Mouse (Mus musculus) activated CD4-positive, CD25-positive, alpha-beta regulatory T cell, adult 4 months (primary cell): ENCODE data around the gene Mars. TPM values are rescaled to one million over a fixed set of nuclear protein-coding genes. Genes with fewer than 3 reads are reported as not detected.

Experiments used
- ATAC-seq: one replicate; pipeline ENCODE4 v1.8.0; 2017
- polyA plus RNA-seq, 2 experiments: library from polyadenylated mRNA; unstranded; fragments of 100-300 nt; shearing (Covaris generic); gene quantifications; one replicate each; pipeline ENCODE4 v1.2.1; 2017

Gene Mars
- polyA plus RNA-seq, 2 experiments from 2014 or later, result 21.6 to 21.9 TPM

GRCm38 (mm10) chr10:127261706-127262547, 49.7 kb downstream of the Mars start:
- ATAC-seq, result no peak

- no peak for ATAC-seq
These were observed 53.1 kb downstream of the Mars start for GRCm38 (mm10) chr10:127258489-127258888.

GRCm38 (mm10) chr10:127257790-127258189, 53.8 kb downstream of the Mars start:
- ATAC-seq, result no peak

- ATAC-seq, result no peak
These were observed 55.8 kb downstream of the Mars start for GRCm38 (mm10) chr10:127255625-127256345.

GRCm38 (mm10) chr10:127250810-127251209, 60.8 kb downstream of the Mars start:
- ATAC-seq, result no peak

Other genes with a start within 250 kb of the Mars start
- 100 to 1,000 TPM; 304 to 317 TPM for gene Cdk4, start 248.3 kb downstream of the Mars start, polyA plus RNA-seq
- 100 to 1,000 TPM in 1 of 2 experiments, 10 to 100 TPM in 1; 99.2 to 103 TPM for gene Tspan31, start 241.5 kb downstream of the Mars start, polyA plus RNA-seq
- 10 to 100 TPM; 20.4 to 29.9 TPM for gene Agap2, start 236.5 kb downstream of the Mars start, polyA plus RNA-seq
- gene Os9, start 190.7 kb downstream of the Mars start, polyA plus RNA-seq, result 10 to 100 TPM; 51.3 to 75.5 TPM
- 100 to 1,000 TPM; 152 to 209 TPM for gene B4galnt1, start 146.6 kb downstream of the Mars start, polyA plus RNA-seq
- gene Slc26a10, start 131.1 kb downstream of the Mars start, polyA plus RNA-seq, result 1 to 10 TPM; 2.5 to 2.7 TPM
- gene Arhgef25, start 121.7 kb downstream of the Mars start, polyA plus RNA-seq, result not detected
- 10 to 100 TPM; 40.6 to 42.9 TPM for gene Dtx3, start 116.1 kb downstream of the Mars start, polyA plus RNA-seq
- gene Pip4k2c, start 100.2 kb downstream of the Mars start, polyA plus RNA-seq, result 10 to 100 TPM; 24.2 to 27.8 TPM
- under 1 TPM; 0.18 to 0.70 TPM for gene Kif5a, start 48.4 kb downstream of the Mars start, polyA plus RNA-seq
- 10 to 100 TPM; 55.4 to 60.6 TPM for gene Dctn2, start 45.4 kb downstream of the Mars start, polyA plus RNA-seq
- 10 to 100 TPM in 1 of 2 experiments, 1 to 10 TPM in 1; 4.0 to 10.6 TPM for gene Mbd6, start 22.8 kb downstream of the Mars start, polyA plus RNA-seq
- gene Arhgap9, start 10.2 kb upstream of the Mars start, polyA plus RNA-seq, result 100 to 1,000 TPM; 125 TPM
- gene Gli1, start 30.2 kb upstream of the Mars start, polyA plus RNA-seq, result under 1 TPM; 0.15 to 0.75 TPM
- under 1 TPM in 1 of 2 experiments, not detected in 1; 0.07 TPM for gene Inhbe, start 42.6 kb upstream of the Mars start, polyA plus RNA-seq
- gene Inhbc, start 58.6 kb upstream of the Mars start, polyA plus RNA-seq, result not detected
- gene R3hdm2, start 68.5 kb upstream of the Mars start, polyA plus RNA-seq, result 10 to 100 TPM; 14.4 to 15.0 TPM
- gene Stac3, start 189.9 kb upstream of the Mars start, polyA plus RNA-seq, result under 1 TPM in 1 of 2 experiments, not detected in 1; 0.92 TPM
- gene Ndufa4l2, start 203.2 kb upstream of the Mars start, polyA plus RNA-seq, result not detected
- gene Shmt2, start 210.7 kb upstream of the Mars start, polyA plus RNA-seq, result 10 to 100 TPM; 34.2 to 50.7 TPM
- not detected for gene Nxph4, start 222.8 kb upstream of the Mars start, polyA plus RNA-seq